27 mouse cellular contexts compared by ENCODE assay signal in the genomic region with DNA sequence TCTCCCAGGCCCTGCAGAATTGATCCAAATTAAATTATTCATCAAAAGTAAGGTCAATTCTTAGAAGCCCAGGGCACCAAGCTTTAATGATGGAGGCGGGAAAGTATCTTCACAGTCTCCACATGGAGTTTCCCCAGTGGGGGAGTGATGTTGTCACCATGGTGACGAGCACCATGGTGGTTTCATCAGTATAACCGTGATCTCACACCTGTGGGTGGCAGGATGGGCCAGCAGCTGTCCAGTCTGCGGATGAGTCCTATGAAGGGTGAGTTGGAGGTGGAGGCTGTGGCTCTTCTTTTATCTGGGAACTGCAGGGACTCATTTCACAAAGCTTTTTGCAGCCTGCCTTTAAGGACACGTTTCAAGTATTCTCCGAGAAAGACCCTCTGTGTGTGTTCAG. TPM values are rescaled to one million over a fixed set of nuclear protein-coding genes. Genes with fewer than 3 reads are reported as not detected.
DNase-seq lines count a peak whose midpoint lies in the region; ATAC-seq and TF ChIP-seq lines count a peak whose summit lies in the region.
"Had no signal": no experiment of that assay in that cellular context is flagged by ENCODE, and none has a peak within 500 bp of the region (broad histone marks: within the 10 kb centered on the region; RNA-seq: fewer than 3 reads in every experiment).

No protein-coding gene starts in this region.

- peak; percentile 65; the same call in 1 of the 2 replicates for ATAC-seq in forebrain, embryonic 13.5 days
- no peak for ATAC-seq in forebrain, embryonic 12.5 days (ENCODE audit: low FRiP score)
- ATAC-seq in midbrain, embryonic 12.5 days (ENCODE audit: low FRiP score, low read depth) = 0 out of 2 replicates have a peak, but pooled peaks have one; percentile 68
- ATAC-seq in midbrain, postnatal 0 days (ENCODE audit: low FRiP score) = no peak
- no peak for ATAC-seq in midbrain, embryonic 14.5 days (ENCODE audit: low FRiP score, low TSS enrichment)
- ATAC-seq: hindbrain, embryonic 16.5 days; intestine, embryonic 16.5 days had no signal

- 60% methylated on average over 6 of the region's 6 CpGs for WGBS in forebrain, embryonic 13.5 days
- WGBS in forebrain, embryonic 12.5 days = 75% methylated on average over 6 of the region's 6 CpGs
- WGBS in midbrain, embryonic 12.5 days = 67% methylated on average over 6 of the region's 6 CpGs
- 52% methylated on average over 6 of the region's 6 CpGs for WGBS in midbrain, postnatal 0 days
- WGBS in midbrain, embryonic 14.5 days = 65% methylated on average over 6 of the region's 6 CpGs

- no peak for TF ChIP-seq CTCF in midbrain, postnatal 0 days (IDR thresholded peaks at IDR 0.05)

- no peak overlapping the region for H3K9ac ChIP-seq in forebrain, embryonic 13.5 days
- H3K9ac ChIP-seq in forebrain, embryonic 12.5 days = no peak overlapping the region
- no peak overlapping the region for H3K9ac ChIP-seq in midbrain, embryonic 12.5 days (replicated peaks)
- no peak overlapping the region for H3K9ac ChIP-seq in midbrain, postnatal 0 days (replicated peaks; ENCODE audit: low read length, poor library complexity, severe bottlenecking)
- H3K9ac ChIP-seq in midbrain, embryonic 14.5 days (replicated peaks; ENCODE audit: low read length) = no peak overlapping the region
- H3K9ac ChIP-seq: embryonic facial prominence, embryonic 15.5 days; heart, embryonic 15.5 days; liver, embryonic 15.5 days; lung, embryonic 15.5 days; neural tube, embryonic 13.5 days had no signal

- H3K4me1 ChIP-seq in forebrain, embryonic 13.5 days = peaks cover 5% of the 10 kb centered on the region; the same call in 1 of the 2 replicates
- H3K4me1 ChIP-seq in forebrain, embryonic 12.5 days = peaks cover 20% of the 10 kb centered on the region
- H3K4me1 ChIP-seq in midbrain, embryonic 12.5 days = peaks cover 14% of the 10 kb centered on the region
- H3K4me1 ChIP-seq in midbrain, postnatal 0 days (ENCODE audit: insufficient read depth, low read length) = peaks cover 3% of the 10 kb centered on the region; the same call in 1 of the 2 replicates
- H3K4me1 ChIP-seq in midbrain, embryonic 14.5 days (ENCODE audit: control insufficient read depth, insufficient read depth, low read length) = peaks cover 9% of the 10 kb centered on the region

- no peak overlapping the region for H3K4me2 ChIP-seq in forebrain, embryonic 13.5 days
- H3K4me2 ChIP-seq in forebrain, embryonic 12.5 days = no peak overlapping the region
- no peak overlapping the region for H3K4me2 ChIP-seq in midbrain, embryonic 12.5 days (replicated peaks)
- H3K4me2 ChIP-seq in midbrain, postnatal 0 days (ENCODE audit: low read depth, low read length, poor library complexity, severe bottlenecking) = no peak overlapping the region
- no peak overlapping the region for H3K4me2 ChIP-seq in midbrain, embryonic 14.5 days (ENCODE audit: low read length)
- H3K4me2 ChIP-seq: embryonic facial prominence, embryonic 15.5 days; heart, embryonic 15.5 days; liver, embryonic 15.5 days; lung, embryonic 15.5 days; neural tube, embryonic 13.5 days had no signal

- H3K27me3 ChIP-seq in forebrain, embryonic 13.5 days = no peaks in the 10 kb centered on the region
- no peaks in the 10 kb centered on the region for H3K27me3 ChIP-seq in forebrain, embryonic 12.5 days
- H3K27me3 ChIP-seq in midbrain, embryonic 12.5 days = no peaks in the 10 kb centered on the region
- H3K27me3 ChIP-seq in midbrain, postnatal 0 days (ENCODE audit: insufficient read depth, low read length) = no peaks in the 10 kb centered on the region
- H3K27me3 ChIP-seq in midbrain, embryonic 14.5 days (ENCODE audit: control insufficient read depth, insufficient read depth, low read length) = no peaks in the 10 kb centered on the region
- H3K27me3 ChIP-seq: embryonic facial prominence, embryonic 15.5 days; heart, embryonic 15.5 days; liver, embryonic 15.5 days; lung, embryonic 15.5 days; neural tube, embryonic 13.5 days had no signal

- H3K4me3 ChIP-seq in forebrain, embryonic 13.5 days = no peak overlapping the region
- H3K4me3 ChIP-seq in forebrain, embryonic 12.5 days (replicated peaks) = no peak overlapping the region
- no peak overlapping the region for H3K4me3 ChIP-seq in midbrain, embryonic 12.5 days
- no peak overlapping the region for H3K4me3 ChIP-seq in midbrain, postnatal 0 days (ENCODE audit: low read depth, low read length)
- H3K4me3 ChIP-seq in midbrain, embryonic 14.5 days (replicated peaks; ENCODE audit: low read depth, low read length) = no peak overlapping the region
- H3K4me3 ChIP-seq: embryonic facial prominence, embryonic 10.5 days; embryonic facial prominence, embryonic 15.5 days; heart, embryonic 10.5 days; heart, embryonic 15.5 days; liver, embryonic 15.5 days; lung, embryonic 15.5 days; neural tube, embryonic 13.5 days had no signal

- H3K27ac ChIP-seq in forebrain, embryonic 13.5 days = no peak overlapping the region
- H3K27ac ChIP-seq in forebrain, embryonic 12.5 days = no peak overlapping the region
- H3K27ac ChIP-seq in midbrain, embryonic 12.5 days (replicated peaks) = no peak overlapping the region
- H3K27ac ChIP-seq in midbrain, postnatal 0 days (ENCODE audit: low read depth, low read length) = no peak overlapping the region
- no peak overlapping the region for H3K27ac ChIP-seq in midbrain, embryonic 14.5 days (replicated peaks; ENCODE audit: low read depth, low read length)
- H3K27ac ChIP-seq: embryonic facial prominence, embryonic 10.5 days; embryonic facial prominence, embryonic 15.5 days; heart, embryonic 10.5 days; heart, embryonic 15.5 days; liver, embryonic 15.5 days; lung, embryonic 15.5 days; neural tube, embryonic 13.5 days had no signal

- no peaks in the 10 kb centered on the region for H3K36me3 ChIP-seq in forebrain, embryonic 13.5 days (ENCODE audit: poor library complexity, severe bottlenecking)
- H3K36me3 ChIP-seq in forebrain, embryonic 12.5 days (replicated peaks) = no peaks in the 10 kb centered on the region
- no peaks in the 10 kb centered on the region for H3K36me3 ChIP-seq in midbrain, embryonic 12.5 days
- no peaks in the 10 kb centered on the region for H3K36me3 ChIP-seq in midbrain, postnatal 0 days (ENCODE audit: insufficient read depth, low read length)
- H3K36me3 ChIP-seq in midbrain, embryonic 14.5 days (ENCODE audit: control insufficient read depth, insufficient read depth, low read length) = no peaks in the 10 kb centered on the region
- H3K36me3 ChIP-seq: embryonic facial prominence, embryonic 10.5 days; embryonic facial prominence, embryonic 15.5 days; heart, embryonic 10.5 days; heart, embryonic 15.5 days; liver, embryonic 15.5 days; lung, embryonic 15.5 days; neural tube, embryonic 13.5 days had no signal

- H3K9me3 ChIP-seq in forebrain, embryonic 13.5 days (replicated peaks) = no peaks in the 10 kb centered on the region
- H3K9me3 ChIP-seq in forebrain, embryonic 12.5 days = no peaks in the 10 kb centered on the region
- no peaks in the 10 kb centered on the region for H3K9me3 ChIP-seq in midbrain, embryonic 12.5 days
- no peaks in the 10 kb centered on the region for H3K9me3 ChIP-seq in midbrain, postnatal 0 days (ENCODE audit: low read length)
- no peaks in the 10 kb centered on the region for H3K9me3 ChIP-seq in midbrain, embryonic 14.5 days (ENCODE audit: control insufficient read depth, low read length)
- H3K9me3 ChIP-seq: embryonic facial prominence, embryonic 10.5 days; embryonic facial prominence, embryonic 15.5 days; heart, embryonic 10.5 days; heart, embryonic 15.5 days; liver, embryonic 15.5 days; lung, embryonic 15.5 days; neural tube, embryonic 13.5 days had no signal

- DNase-seq in midbrain, postnatal 0 days (ENCODE audit: low spot score) = no peak
- peak; percentile 38 for DNase-seq in brain, adult 2 months (ENCODE audit: low read depth, low spot score)
- DNase-seq in midbrain, embryonic 14.5 days = peak; percentile 45
- no peak for DNase-seq in kidney, postnatal 10 days
- no peak for DNase-seq in ovary, postnatal 36 days (ENCODE audit: low spot score)
- DNase-seq: adrenal gland, adult 2 months; adrenal gland, postnatal 36 days; cerebellum, adult 8-10 months; cerebellum, postnatal 25 days; gastrocnemius, postnatal 25 days; kidney, adult 9 months; kidney, postnatal 14 days; layer of hippocampus, adult 9-11 months; liver; retina, postnatal 1 day had no signal

RNA-seq across cellular contexts. Expression of a gene that starts 53.6 kb away (rescaled TPM):
- 19.9 and 21.8 TPM in 2 replicates for polyA plus RNA-seq in forebrain, embryonic 13.5 days (2015; fragmentation: Nextera tagmentation; extraction: Ambion mirVana)
- 36.2 and 37.3 TPM in 2 replicates for polyA plus RNA-seq in forebrain, embryonic 12.5 days (2016; fragmentation: Nextera tagmentation; extraction: Ambion mirVana)
- 47.7 and 49.4 TPM in 2 replicates for polyA plus RNA-seq in midbrain, embryonic 12.5 days (2016; fragmentation: Nextera tagmentation; extraction: Ambion mirVana)
- total RNA-seq in midbrain, postnatal 0 days (2014; rRNA removed) = 72.7 and 74.1 TPM in 2 replicates
- 12.2 and 14.9 TPM in 2 replicates for polyA plus RNA-seq in midbrain, postnatal 0 days (2015; fragmentation: Nextera tagmentation; extraction: Ambion mirVana)
- 26.1 and 37.1 TPM in 2 replicates for polyA plus RNA-seq in midbrain, embryonic 14.5 days (2014; fragmentation: Nextera tagmentation; extraction: Ambion mirVana)

Comparison
In these comparisons a context has a peak if more than half of its experiments do, and no peak if none do; other contexts are left out.
1. ATAC-seq: peak in forebrain, embryonic 13.5 days (single experiment) and midbrain, embryonic 12.5 days (single experiment); none in forebrain, embryonic 12.5 days (single experiment), midbrain, postnatal 0 days (single experiment) and midbrain, embryonic 14.5 days (single experiment).
2. DNase-seq: peak in brain, adult 2 months (single experiment) and midbrain, embryonic 14.5 days (single experiment); none in midbrain, postnatal 0 days (single experiment), kidney, postnatal 10 days (single experiment) and ovary, postnatal 36 days (single experiment).